Mouse (Mus musculus): ENCODE results near the gene Map3k7. TPM values are rescaled to one million over a fixed set of nuclear protein-coding genes. Genes with fewer than 3 reads are reported as not detected.

Map3k7 gene
- total and polyA plus RNA-seq, 3 experiments, result 31.2 to 54.2 TPM; not detected in 1

DNA sequence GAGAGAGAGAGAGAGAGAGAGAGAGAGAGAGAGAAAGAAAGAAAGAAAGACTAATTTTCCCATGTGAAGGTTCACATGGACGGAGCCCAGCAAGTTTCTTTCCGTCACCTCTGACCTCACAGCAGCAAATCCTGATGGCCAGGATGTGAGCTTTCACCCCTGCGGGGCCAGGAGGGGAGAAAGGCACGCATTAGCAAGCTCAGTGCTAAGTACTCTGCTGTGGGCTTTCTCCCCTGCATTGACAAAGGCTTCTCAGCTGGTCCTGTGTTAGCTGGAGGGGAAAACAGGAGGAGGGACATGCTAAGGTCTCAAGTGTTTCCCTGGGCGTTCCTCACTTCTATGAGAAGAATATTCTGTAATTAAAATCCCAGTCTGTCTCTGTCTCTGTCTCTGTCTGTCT lies 81.3 kb downstream of the Map3k7 start:
- no peak for DNase-seq (ENCODE audit: low read depth, low spot score)
- no peak for TF ChIP-seq JUND (IDR thresholded peaks at IDR 0.05; ENCODE audit: low read depth, low read length)
- TF ChIP-seq EP300 (IDR thresholded peaks at IDR 0.05; ENCODE audit: low read depth in 1 of 2, low read length in 2 of 2), result no peak
- Histone ChIP-seq H3K4me3 (ENCODE audit: control insufficient read depth in 1 of 2, insufficient read depth in 1 of 2, low read depth in 2 of 2, low read length in 2 of 2) (no peak overlapping the region), H3K27ac (ENCODE audit: control insufficient read depth, low read depth, low read length) (no peak overlapping the region), H3K79me2 (ENCODE audit: control insufficient read depth, insufficient read depth, low read length, poor library complexity) (no peaks in the 10 kb centered on the region), H3K9me3 (replicated peaks; ENCODE audit: insufficient read depth, low read length) (no peaks in the 10 kb centered on the region), H3K36me3 (ENCODE audit: control insufficient read depth in 1 of 2, insufficient read depth in 2 of 2, low read length in 2 of 2) (no peaks in the 10 kb centered on the region), H3K4me1 (ENCODE audit: control insufficient read depth in 1 of 2, insufficient read depth in 2 of 2, low read length in 2 of 2) (no peaks in the 10 kb centered on the region), H3K27me3 (ENCODE audit: control insufficient read depth in 1 of 2, insufficient read depth in 2 of 2, low read length in 2 of 2) (no peaks in the 10 kb centered on the region; a peak in 1 of 4 replicates), H3K9ac (ENCODE audit: control insufficient read depth, low read depth, low read length, poor library complexity, severe bottlenecking) (no peak overlapping the region)

- no peak overlapping the region for H3K9ac ChIP-seq (ENCODE audit: control insufficient read depth, low read depth, low read length, poor library complexity, severe bottlenecking)
- no peaks in the 10 kb centered on the region for H3K79me2 ChIP-seq (ENCODE audit: control insufficient read depth, insufficient read depth, low read length, poor library complexity)
- no peak overlapping the region for H3K27ac ChIP-seq (ENCODE audit: control insufficient read depth, low read depth, low read length)
- no peaks in the 10 kb centered on the region for H3K36me3 ChIP-seq (ENCODE audit: control insufficient read depth in 1 of 2, insufficient read depth in 2 of 2, low read length in 2 of 2)
- H3K27me3 ChIP-seq (ENCODE audit: control insufficient read depth in 1 of 2, insufficient read depth in 2 of 2, low read length in 2 of 2), result no peaks in the 10 kb centered on the region; a peak in 1 of 4 replicates
- H3K4me3 ChIP-seq (ENCODE audit: control insufficient read depth in 1 of 2, insufficient read depth in 1 of 2, low read depth in 2 of 2, low read length in 2 of 2), result no peak overlapping the region
- TF ChIP-seq ZC3H11A (IDR thresholded peaks at IDR 0.05; ENCODE audit: low read depth, low read length) (no peak), ZMIZ1 (IDR thresholded peaks at IDR 0.05; ENCODE audit: low read depth, low read length) (no peak), ETS1 (IDR thresholded peaks at IDR 0.05; ENCODE audit: low read depth, low read length) (no peak), MYB (IDR thresholded peaks at IDR 0.05; ENCODE audit: low read depth, low read length) (no peak), TAL1 (IDR thresholded peaks at IDR 0.05; ENCODE audit: low read length) (no peak), JUND (IDR thresholded peaks at IDR 0.05; ENCODE audit: low read depth, low read length) (no peak), ZNF384 (IDR thresholded peaks at IDR 0.05; ENCODE audit: low read depth, low read length) (no peak), GATA1 (IDR thresholded peaks at IDR 0.05; ENCODE audit: low read depth, low read length) (no peak), RCOR1 (IDR thresholded peaks at IDR 0.05; ENCODE audit: low read depth, low read length) (no peak), TCF12 (IDR thresholded peaks at IDR 0.05; ENCODE audit: low read depth, low read length) (no peak), SIN3A (IDR thresholded peaks at IDR 0.05; ENCODE audit: low read length) (no peak), E2F4 (IDR thresholded peaks at IDR 0.05; ENCODE audit: borderline replicate concordance, low read depth, low read length) (no peak), GABPA (IDR thresholded peaks at IDR 0.05; ENCODE audit: low read depth, low read length) (no peak), POLR2AphosphoS5 (IDR thresholded peaks at IDR 0.05; ENCODE audit: borderline replicate concordance, low read depth, low read length) (no peak), MYC (IDR thresholded peaks at IDR 0.05; ENCODE audit: low read depth, low read length) (no peak), POLR2AphosphoS2 (IDR thresholded peaks at IDR 0.05; ENCODE audit: low read length) (no peak), CHD1 (IDR thresholded peaks at IDR 0.05; ENCODE audit: low read depth, low read length) (no peak), USF2 (IDR thresholded peaks at IDR 0.05; ENCODE audit: borderline replicate concordance in 1 of 2, insufficient read depth in 1 of 2, low read depth in 1 of 2, low read length in 2 of 2) (no peak), TBP (IDR thresholded peaks at IDR 0.05; ENCODE audit: low read depth, low read length) (no peak), HCFC1 (IDR thresholded peaks at IDR 0.05; ENCODE audit: low read depth, low read length) (no peak)
- DNase-seq (ENCODE audit: low read depth, low spot score), result no peak
- H3K9me3 ChIP-seq (replicated peaks; ENCODE audit: insufficient read depth, low read length), result no peaks in the 10 kb centered on the region
- H3K4me1 ChIP-seq (ENCODE audit: control insufficient read depth in 1 of 2, insufficient read depth in 2 of 2, low read length in 2 of 2), result no peaks in the 10 kb centered on the region
These were observed 85.9 kb downstream of the Map3k7 start for GRCm38 (mm10) chr4:32049824-32050223.
